Mouse (Mus musculus): ENCODE data around the gene Cubn.

DNA sequence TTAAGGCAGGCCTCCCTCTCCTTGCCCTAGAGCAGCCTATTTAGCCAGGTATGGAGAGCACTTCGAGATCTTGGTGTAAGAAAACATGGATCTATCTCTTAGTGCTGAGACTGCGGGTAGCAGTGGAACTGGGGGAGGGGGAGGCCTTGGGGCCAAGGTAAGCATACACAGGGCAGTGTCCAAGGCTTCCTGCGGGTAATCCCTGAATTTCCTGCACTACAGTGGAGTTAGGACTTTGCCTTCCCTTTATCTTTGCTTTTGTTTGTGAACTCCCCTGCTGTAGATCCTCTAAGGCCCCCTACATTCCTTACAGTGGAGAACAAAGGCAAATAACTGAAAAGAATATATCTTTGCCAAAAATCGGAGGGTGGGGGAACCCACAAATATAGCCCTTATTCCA, 23.3 kb upstream of the Cubn start:
- TF ChIP-seq CTCF (IDR thresholded peaks at IDR 0.05; ENCODE audit: insufficient read depth, low read length) (no peak), POLR2A (IDR thresholded peaks at IDR 0.05; ENCODE audit: borderline replicate concordance, extremely low read depth, low read depth, low read length) (no peak)
